Mouse (Mus musculus): ENCODE results near the gene Agbl4.

The Agbl4 gene

DNA sequence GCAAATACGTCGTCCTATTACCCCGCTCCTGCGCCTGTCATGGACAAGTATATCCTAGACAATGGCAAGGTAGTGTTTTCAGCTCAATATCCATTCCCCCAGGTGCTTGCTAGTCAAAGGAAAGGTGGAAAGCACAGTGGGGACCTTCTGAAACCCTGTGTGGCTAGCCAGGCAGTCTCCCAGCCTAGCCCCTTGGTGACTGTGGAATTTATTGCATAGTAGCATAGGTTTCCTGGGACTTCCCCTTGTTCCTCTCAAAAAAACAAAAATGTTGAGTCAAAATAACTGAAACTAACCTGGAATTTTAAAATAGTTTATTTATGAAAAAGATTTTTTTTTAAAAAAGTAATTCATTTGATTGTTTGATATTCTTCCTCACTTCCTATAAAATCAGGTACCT lies 1051.1 kb downstream of the Agbl4 start:
- no peak for DNase-seq (ENCODE audit: low spot score)

DNA sequence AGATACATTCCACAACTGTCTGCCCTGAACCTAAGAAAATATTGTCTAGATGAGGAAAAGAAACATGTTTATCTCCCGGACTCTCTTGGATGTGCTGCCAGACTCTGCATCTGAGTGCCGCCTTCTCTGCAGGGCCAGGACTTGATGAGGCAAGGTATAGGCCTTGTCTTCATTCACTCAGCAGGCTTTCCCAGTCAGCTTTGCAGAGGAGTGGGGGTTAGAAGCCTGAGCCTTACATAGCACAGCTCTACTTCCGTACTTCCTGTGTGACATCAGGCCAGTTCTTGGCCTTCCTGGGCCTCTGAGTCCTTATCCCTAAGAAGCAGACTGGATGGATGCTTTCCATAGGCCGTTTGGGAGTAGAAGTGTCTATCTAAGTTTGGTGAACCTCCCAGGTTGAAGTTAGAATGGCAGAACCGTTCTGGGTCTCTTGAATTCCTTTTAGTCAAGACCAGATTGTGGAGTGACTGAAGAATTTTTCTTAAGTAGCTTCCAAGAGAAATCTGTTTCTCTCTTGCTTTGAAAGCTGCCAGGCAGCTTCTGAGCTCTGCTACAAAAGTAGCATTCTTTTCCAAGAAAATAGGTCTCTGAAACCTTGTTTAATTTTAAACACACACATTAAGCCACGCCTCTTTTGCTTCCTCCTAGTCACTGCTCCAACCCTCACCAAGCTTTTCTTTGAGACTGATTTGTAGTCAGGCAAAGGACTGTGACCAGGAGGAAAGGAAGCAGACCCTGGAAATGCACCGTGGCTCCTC lies 1052.2 kb downstream of the Agbl4 start:
- no peak for DNase-seq (ENCODE audit: low spot score)

- no peak for DNase-seq (ENCODE audit: low spot score)
Measured at GRCm38 (mm10) chr4:111451283-111451918, 1053.9 kb downstream of the Agbl4 start.

GRCm38 (mm10) chr4:111452192-111452591 lies 1054.7 kb downstream of the Agbl4 start:
- DNase-seq (ENCODE audit: low spot score), result no peak

DNA sequence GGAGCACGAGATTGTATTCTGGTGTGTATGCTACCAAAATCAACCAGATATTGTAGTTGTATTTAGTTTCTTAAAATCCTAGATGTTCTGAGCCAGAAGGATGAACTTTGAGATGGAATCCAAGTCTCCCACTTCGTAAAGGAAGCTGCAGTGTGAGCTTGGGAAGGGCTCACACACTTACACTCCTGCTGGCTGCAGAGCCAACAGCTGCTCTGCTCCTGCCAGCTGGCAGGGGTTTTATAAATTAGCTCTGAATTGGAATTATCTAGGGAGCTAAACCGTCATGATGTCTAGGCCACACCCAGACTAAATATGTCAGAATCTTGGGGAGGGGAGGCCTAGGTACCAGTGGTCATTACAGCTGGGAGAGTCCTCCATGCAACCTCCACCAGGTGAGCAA lies 1055.8 kb downstream of the Agbl4 start:
- no peak for DNase-seq (ENCODE audit: low spot score)

- DNase-seq (ENCODE audit: low spot score), result no peak
Measured at GRCm38 (mm10) chr4:111455621-111456020, 1058.2 kb downstream of the Agbl4 start.

DNA sequence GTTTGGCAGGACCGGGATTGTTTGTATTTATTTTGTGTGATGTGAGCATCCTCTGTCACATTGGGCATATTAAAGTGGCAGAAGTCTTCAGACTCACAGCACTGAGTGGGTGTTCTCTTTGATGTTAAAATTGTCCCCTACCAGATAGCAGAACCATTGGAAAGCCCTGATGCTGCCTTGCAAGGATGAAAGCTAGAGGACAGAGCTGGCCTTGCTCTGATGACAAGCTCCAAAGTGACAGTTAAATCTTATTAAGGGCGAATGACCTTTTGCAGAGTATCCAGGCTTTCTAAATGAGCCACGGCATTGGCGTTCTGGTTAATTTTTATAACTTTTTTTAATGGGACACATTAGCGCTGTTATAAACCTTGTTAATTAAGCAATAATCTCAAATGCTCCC lies 1060.1 kb downstream of the Agbl4 start:
- DNase-seq (ENCODE audit: low spot score), result no peak

DNA sequence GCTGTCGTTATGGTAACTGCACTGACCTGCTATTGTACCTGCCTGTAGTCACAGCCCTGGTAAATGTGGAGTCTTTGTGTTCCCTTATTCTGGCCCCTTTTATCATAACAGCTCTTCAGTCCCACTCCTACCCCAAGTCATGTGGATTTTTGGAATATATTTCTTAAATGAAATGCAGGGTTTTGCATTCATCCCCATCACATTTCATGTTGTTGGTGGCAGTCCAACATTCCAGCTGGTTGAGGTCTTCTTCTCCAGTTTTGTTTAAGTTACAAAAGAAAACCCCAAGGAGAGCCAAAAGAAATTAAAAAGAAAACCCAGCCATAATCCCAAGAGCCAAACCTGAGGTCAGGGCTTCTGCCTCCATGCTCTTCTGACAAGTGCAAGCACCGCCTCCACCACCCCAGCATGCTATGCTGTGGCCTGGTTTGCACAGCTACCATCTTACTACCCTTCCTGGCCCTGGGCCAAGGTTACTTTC lies 1069.9 kb downstream of the Agbl4 start:
- DNase-seq (ENCODE audit: low spot score), result no peak

- no peak for DNase-seq (ENCODE audit: low spot score)
Measured at GRCm38 (mm10) chr4:111467796-111468195, 1070.3 kb downstream of the Agbl4 start.

DNA sequence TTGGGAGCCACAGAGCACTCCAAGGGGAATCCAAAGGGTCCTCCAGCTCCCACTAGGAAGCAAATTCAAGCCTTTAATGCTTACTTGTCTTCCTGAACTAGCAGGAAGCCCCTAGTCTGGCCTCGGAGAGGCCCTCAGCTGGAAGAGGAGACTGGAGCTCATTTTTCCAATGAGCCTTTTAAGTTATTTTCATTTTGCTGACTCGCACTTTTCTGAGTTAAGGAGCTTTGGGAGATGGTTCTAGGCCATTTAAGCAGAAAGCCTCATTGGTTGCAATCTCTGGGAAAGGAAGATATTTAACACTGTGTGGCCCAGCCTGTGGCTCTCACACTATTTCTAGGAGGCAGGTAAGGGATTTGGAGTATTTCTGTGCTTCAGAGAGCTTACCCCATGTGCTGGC lies 1072.4 kb downstream of the Agbl4 start:
- no peak for DNase-seq (ENCODE audit: low spot score)

- no peak for DNase-seq (ENCODE audit: low spot score)
Measured at GRCm38 (mm10) chr4:111471726-111472125, 1074.3 kb downstream of the Agbl4 start.

- no peak for DNase-seq (ENCODE audit: low spot score)
Measured at GRCm38 (mm10) chr4:111472511-111472910, 1075.0 kb downstream of the Agbl4 start.

DNA sequence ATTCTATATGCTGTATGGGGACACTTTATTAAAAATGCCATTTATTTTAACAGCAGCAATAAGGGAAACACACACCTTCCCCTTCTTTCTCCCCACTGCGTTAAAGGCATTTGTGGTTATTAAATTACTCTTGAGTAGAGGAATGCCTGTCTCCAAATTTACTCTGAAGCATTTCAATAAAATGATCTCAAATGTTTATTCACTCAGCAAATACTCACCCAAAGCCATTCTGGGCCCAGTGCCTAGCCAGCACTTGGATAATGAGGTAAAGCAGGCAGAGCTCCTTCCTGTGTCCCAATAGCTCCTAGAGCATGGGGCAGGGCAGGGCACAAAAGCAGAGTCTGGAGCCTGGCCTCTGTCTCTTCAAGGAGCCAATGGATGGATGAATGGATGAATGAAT lies 1075.6 kb downstream of the Agbl4 start:
- DNase-seq (ENCODE audit: low spot score), result no peak

DNA sequence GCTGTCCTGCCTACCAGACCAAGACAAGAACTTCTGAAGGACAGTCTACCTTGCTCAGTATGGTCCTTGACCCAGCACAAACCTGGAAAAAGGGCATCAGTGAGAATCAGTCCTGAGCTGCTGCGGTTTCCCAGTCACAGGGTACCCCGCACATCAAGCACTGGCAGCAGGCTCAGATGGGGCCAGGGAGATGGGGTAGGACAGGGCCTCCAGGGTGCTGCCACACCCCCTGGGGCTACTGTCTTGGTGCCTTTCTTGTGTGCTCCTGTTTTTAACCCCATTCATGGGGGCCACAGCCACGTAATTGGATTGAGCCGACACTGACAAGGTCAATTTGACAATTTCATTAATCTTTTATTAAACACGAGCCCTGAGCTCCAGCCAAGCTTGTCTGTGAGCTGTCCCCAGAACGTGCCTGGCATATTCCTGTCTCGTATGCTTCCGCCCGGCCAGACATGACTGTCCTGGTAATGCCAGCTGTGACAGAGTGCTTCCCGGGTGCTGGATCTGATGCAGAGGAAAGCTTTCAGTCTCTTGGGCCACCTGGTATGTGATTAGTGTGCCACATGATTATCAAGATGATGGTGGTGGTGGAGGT lies 1078.0 kb downstream of the Agbl4 start:
- DNase-seq (ENCODE audit: low spot score), result no peak

DNA sequence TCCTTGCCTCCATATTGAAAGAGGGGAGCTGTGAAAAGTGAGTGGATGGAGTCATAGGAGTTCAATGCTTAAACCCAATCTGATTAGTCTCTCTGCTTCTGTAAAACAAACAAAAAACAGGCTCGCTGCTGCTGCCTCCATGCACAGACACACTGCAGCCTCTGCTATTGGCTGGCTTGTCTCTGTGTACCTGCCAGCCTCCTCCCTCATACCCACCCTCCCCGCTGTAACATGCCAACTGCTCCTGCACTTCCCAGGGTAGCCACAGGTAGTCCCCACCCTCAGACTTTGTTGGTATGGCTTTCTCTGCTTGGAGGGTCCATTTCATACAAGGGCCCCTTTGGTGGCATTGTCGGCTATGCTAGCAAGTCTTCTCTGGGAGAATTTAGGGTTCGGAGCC lies 1080.0 kb downstream of the Agbl4 start:
- DNase-seq (ENCODE audit: low spot score), result no peak

DNA sequence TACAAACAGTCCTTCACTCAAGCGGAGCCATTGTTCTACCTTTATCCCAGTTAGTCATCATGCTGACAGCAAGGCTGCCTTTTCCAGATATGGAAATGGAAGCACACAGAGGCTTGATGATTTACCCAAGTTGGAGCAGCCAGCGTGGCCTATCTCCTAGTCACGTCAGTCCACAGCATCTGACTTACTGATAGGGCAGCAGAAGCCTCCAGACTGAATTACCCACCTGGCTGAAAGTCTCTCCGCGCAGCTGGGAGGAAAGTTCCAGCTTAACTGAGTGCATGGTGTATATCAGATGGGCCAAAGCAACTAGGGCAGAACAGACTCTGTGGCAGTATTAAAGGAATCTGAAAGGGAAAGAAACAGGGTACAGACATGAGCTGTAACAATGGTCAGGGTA lies 1086.0 kb downstream of the Agbl4 start:
- DNase-seq (ENCODE audit: low spot score), result no peak

GRCm38 (mm10) chr4:111485189-111485588 lies 1087.7 kb downstream of the Agbl4 start:
- no peak for DNase-seq (ENCODE audit: low spot score)

DNA sequence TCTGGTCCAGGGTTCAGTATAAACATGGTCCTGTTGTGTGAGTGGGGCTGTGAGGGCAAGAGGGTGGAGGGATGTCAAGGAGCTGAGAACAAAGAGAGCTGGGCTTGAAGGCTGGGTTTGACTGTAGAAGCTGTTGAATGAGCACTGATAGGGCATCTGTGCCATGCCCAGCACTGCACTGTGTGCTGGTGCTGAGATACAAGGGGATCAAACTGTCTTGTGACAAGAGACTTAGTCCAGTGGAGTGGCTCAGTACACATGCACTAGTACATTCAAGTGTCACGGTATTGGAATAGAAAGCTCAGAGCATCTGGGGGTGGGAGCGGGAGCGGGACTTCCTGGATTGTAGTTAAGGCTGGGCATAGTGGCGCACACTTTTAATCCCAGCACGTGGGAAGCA lies 1088.7 kb downstream of the Agbl4 start:
- no peak for DNase-seq (ENCODE audit: low spot score)

GRCm38 (mm10) chr4:111487233-111487843 lies 1089.9 kb downstream of the Agbl4 start:
- peak; percentile 32 for DNase-seq (ENCODE audit: low spot score)

- DNase-seq (ENCODE audit: low spot score), result no peak
Measured at GRCm38 (mm10) chr4:111493750-111494404, 1096.4 kb downstream of the Agbl4 start.

GRCm38 (mm10) chr4:111495949-111496348 lies 1098.5 kb downstream of the Agbl4 start:
- peak; percentile 84 for DNase-seq (ENCODE audit: low spot score)

- DNase-seq (ENCODE audit: low spot score), result no peak
Measured at GRCm38 (mm10) chr4:111498751-111499150, 1101.3 kb downstream of the Agbl4 start.

Measured in embryo, embryonic 10.5 days (tissue).